Mouse (Mus musculus) lung, adult 2 months (tissue): Measurements from ENCODE around the gene Tceal8.

Experiments used
- CTCF ChIP-seq: fragments of 200-500 bp; IDR thresholded peaks from 2 replicates; pipeline ENCODE4 v1.5.1; 2011; ENCODE audit warnings: mild to moderate bottlenecking, low read length, control low read depth; ENCODE audit not compliant: insufficient read depth
- POLR2A ChIP-seq: fragments of 200-500 bp; IDR thresholded peaks from 2 replicates; pipeline ENCODE4 v1.6.1; 2011; ENCODE audit warnings: low read depth, mild to moderate bottlenecking, control low read depth, low read length, borderline replicate concordance; ENCODE audit errors: extremely low read depth

DNA sequence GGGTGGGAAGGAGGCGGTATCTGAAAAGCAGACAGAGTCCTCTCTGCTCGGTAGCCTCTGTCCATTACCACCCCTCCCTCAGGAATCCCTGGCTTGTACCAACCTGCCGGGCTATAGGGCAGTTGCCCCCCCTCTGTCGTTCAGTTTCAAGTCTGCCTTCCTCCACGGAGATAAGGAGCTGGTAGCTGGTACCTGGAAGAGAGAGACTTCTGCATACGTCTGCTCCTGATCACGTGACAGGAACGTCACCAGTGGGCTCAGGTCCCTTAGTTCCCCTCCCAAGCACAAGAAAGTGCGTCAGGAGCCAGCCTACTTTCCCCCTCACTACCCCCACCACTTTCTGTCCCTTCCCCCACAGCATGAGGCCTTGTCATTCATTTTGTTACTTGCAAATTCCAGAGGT is 31.5 kb upstream of the Tceal8 start, which contains the start of gene Tceal5:
- no peak for TF ChIP-seq CTCF
- no peak for TF ChIP-seq POLR2A
